Mouse (Mus musculus) left cerebral cortex, postnatal 4 days (tissue): ENCODE measurements at regions not wholly inside any gene's neighbourhood (a gene's known extent, or its start where the extent isn't known, plus 50 kb on each side); places are given as distances from the start of the nearest gene placed in this dataset.

Experiments
- DNase-seq: peaks from one replicate; pipeline ENCODE4 v3.0.0-alpha.2; 2022
- intact Hi-C: fragments of 180-260 bp; cut with DNase I; formaldehyde crosslinking; loops from one replicate; pipeline ENCODE4 v1.15.1; 2025

- DNase-seq = peak; percentile 29
- intact Hi-C loops = loop anchor here (10.0 kb wide), 1 partner anchor 682 kb away; no protein-coding TSS in a partner anchor
These were observed 73.9 kb upstream of the Itm2a start for GRCm38 (mm10) chrX:107477066-107477465.

- peak; percentile 7 for DNase-seq
- intact Hi-C loops = no loop called here
These were observed 66.1 kb upstream of the Itm2a start for GRCm38 (mm10) chrX:107469242-107469641.
